Mouse (Mus musculus) T-helper 1 cell (primary cell): ENCODE measurements around the gene Raver2.

Source experiments
- in situ Hi-C: fragments of 300-600 bp; cut with MboI, MseI; formaldehyde crosslinking; loops from one replicate; pipeline ENCODE4 v1.15.1; 2025; ENCODE audit warnings: high pct_unique_total_duplicates

The Raver2 gene

GRCm38 (mm10) chr4:101093292-101093691 lies 24.5 kb downstream of the Raver2 start:
- in situ Hi-C loops = no loop called here

GRCm38 (mm10) chr4:101107122-101107521 lies 38.3 kb downstream of the Raver2 start:
- in situ Hi-C loops = loop anchor here (25.0 kb wide), 1 partner anchor 520 kb away; no protein-coding TSS in a partner anchor

- in situ Hi-C loops = loop anchor here (25.0 kb wide), 1 partner anchor 534 kb away; no protein-coding TSS in a partner anchor
Measured at GRCm38 (mm10) chr4:101121002-101121401, 52.2 kb downstream of the Raver2 start.

- in situ Hi-C loops = no loop called here
Measured at GRCm38 (mm10) chr4:101135013-101135412, 66.2 kb downstream of the Raver2 start.

- in situ Hi-C loops = no loop called here
Measured at GRCm38 (mm10) chr4:101135909-101136308, 67.1 kb downstream of the Raver2 start.

- in situ Hi-C loops = no loop called here
Measured at GRCm38 (mm10) chr4:101137975-101138374, 69.2 kb downstream of the Raver2 start.

- in situ Hi-C loops = no loop called here
Measured at GRCm38 (mm10) chr4:101141768-101142167, 73.0 kb downstream of the Raver2 start.

GRCm38 (mm10) chr4:101143901-101144300 lies 75.1 kb downstream of the Raver2 start:
- in situ Hi-C loops = no loop called here

- in situ Hi-C loops = no loop called here
Measured at GRCm38 (mm10) chr4:101144361-101144760, 75.6 kb downstream of the Raver2 start.

GRCm38 (mm10) chr4:101144790-101145189 lies 76.0 kb downstream of the Raver2 start:
- in situ Hi-C loops = loop anchor here (5.0 kb wide), 2 partner anchors 67 to 147 kb away; no protein-coding TSS in a partner anchor

- in situ Hi-C loops = loop anchor here (5.0 kb wide), 2 partner anchors 69 to 149 kb away; no protein-coding TSS in a partner anchor
Measured at GRCm38 (mm10) chr4:101146047-101146745, 77.4 kb downstream of the Raver2 start.

GRCm38 (mm10) chr4:101146891-101147655 lies 78.3 kb downstream of the Raver2 start:
- in situ Hi-C loops = loop anchor here (5.0 kb wide), 2 partner anchors 70 to 150 kb away; no protein-coding TSS in a partner anchor

GRCm38 (mm10) chr4:101155541-101155940 lies 86.8 kb downstream of the Raver2 start:
- in situ Hi-C loops = loop anchor here (25.0 kb wide), 1 partner anchor 857 kb away; no protein-coding TSS in a partner anchor

- in situ Hi-C loops = loop anchor here (25.0 kb wide), 1 partner anchor 855 kb away; no protein-coding TSS in a partner anchor
Measured at GRCm38 (mm10) chr4:101157476-101157875, 88.7 kb downstream of the Raver2 start.

GRCm38 (mm10) chr4:101158282-101158681 lies 89.5 kb downstream of the Raver2 start:
- in situ Hi-C loops = loop anchor here (25.0 kb wide), 1 partner anchor 854 kb away; no protein-coding TSS in a partner anchor

GRCm38 (mm10) chr4:101159191-101159764 lies 90.5 kb downstream of the Raver2 start:
- in situ Hi-C loops = loop anchor here (25.0 kb wide), 1 partner anchor 853 kb away; no protein-coding TSS in a partner anchor

- in situ Hi-C loops = loop anchor here (25.0 kb wide), 1 partner anchor 851 kb away; no protein-coding TSS in a partner anchor
Measured at GRCm38 (mm10) chr4:101160821-101161220, 92.0 kb downstream of the Raver2 start.

GRCm38 (mm10) chr4:101164189-101164588 lies 95.4 kb downstream of the Raver2 start:
- in situ Hi-C loops = loop anchor here (25.0 kb wide), 1 partner anchor 848 kb away; no protein-coding TSS in a partner anchor

- in situ Hi-C loops = loop anchor here (5.0 to 25.0 kb wide), 2 partner anchors 158 to 848 kb away; no protein-coding TSS in a partner anchor
Measured at GRCm38 (mm10) chr4:101164673-101165072, 95.9 kb downstream of the Raver2 start.

- in situ Hi-C loops = loop anchor here (5.0 to 25.0 kb wide), 2 partner anchors 157 to 847 kb away; no protein-coding TSS in a partner anchor
Measured at GRCm38 (mm10) chr4:101165776-101166175, 97.0 kb downstream of the Raver2 start.

- in situ Hi-C loops = loop anchor here (5.0 to 25.0 kb wide), 2 partner anchors 155 to 845 kb away; no protein-coding TSS in a partner anchor
Measured at GRCm38 (mm10) chr4:101167777-101168176, 99.0 kb downstream of the Raver2 start.
